Mouse (Mus musculus) embryonic facial prominence, embryonic 14.5 days (tissue): ENCODE data around the gene Gm3278. TPM values are rescaled to one million over a fixed set of nuclear protein-coding genes. Genes with fewer than 3 reads are reported as not detected.
A peak's percentile ranks its signal among the peaks of the same experiment; 100 is the strongest.
"Not testable (repeated sequence)": the region's sequence is repeated elsewhere in the genome, so short reads cannot be mapped to it uniquely, and the experiment has no call there.

Experiments
- ATAC-seq: fragments of 200-750 bp; cut with Nextera tagmentation; 2 replicates; pipeline ENCODE4 v1.8.0; 2017; ENCODE audit warnings: low read depth, moderate number of reproducible peaks, moderate TSS enrichment
- DNase-seq: peaks from one replicate; pipeline ENCODE4 v3.0.0-alpha.2; 2015; ENCODE audit warnings: low spot score
- H3K27ac ChIP-seq: fragments of 300-500 bp; sonication (generic); replicated peaks from 2 replicates; pipeline ENCODE4 v1.5.1; 2014; ENCODE audit warnings: low read depth, mild to moderate bottlenecking, low read length, moderate library complexity
- H3K27me3 ChIP-seq: fragments of 300-500 bp; sonication (generic); replicated peaks from 2 replicates; pipeline ENCODE4 v1.6.1; 2014; ENCODE audit warnings: low read length; ENCODE audit not compliant: control insufficient read depth, insufficient read depth
- H3K36me3 ChIP-seq: fragments of 300-500 bp; sonication (generic); 2 replicates; pipeline ENCODE4 v1.6.1; 2014; ENCODE audit warnings: low read length, mixed read lengths; ENCODE audit not compliant: control insufficient read depth, insufficient read depth
- H3K4me1 ChIP-seq: fragments of 300-500 bp; sonication (generic); 2 replicates; pipeline ENCODE4 v1.6.1; 2014; ENCODE audit warnings: antibody characterized with exemption, low read length; ENCODE audit not compliant: control insufficient read depth, insufficient read depth
- H3K4me2 ChIP-seq: fragments of 300-500 bp; sonication (generic); 2 replicates; pipeline ENCODE4 v1.6.1; 2014; ENCODE audit warnings: low read depth, mild to moderate bottlenecking, low read length, moderate library complexity, mixed read lengths
- H3K4me3 ChIP-seq: fragments of 300-500 bp; sonication (generic); 2 replicates; pipeline ENCODE4 v1.5.1; 2014; ENCODE audit warnings: low read depth, mild to moderate bottlenecking, low read length
- H3K9ac ChIP-seq: fragments of 300-500 bp; sonication (generic); 2 replicates; pipeline ENCODE4 v1.6.1; 2014; ENCODE audit warnings: low read depth, mild to moderate bottlenecking, low read length, moderate library complexity, mixed read lengths
- H3K9me3 ChIP-seq: fragments of 300-500 bp; sonication (generic); 2 replicates; pipeline ENCODE4 v1.6.1; 2016; ENCODE audit warnings: low read length; ENCODE audit not compliant: control insufficient read depth
- WGBS: fragments of 180-500 bp; shearing (Covaris S2); extraction: QIAGEN DNeasy Blood & Tissue Kit; methylation state at CpG from one replicate; pipeline ENCODE4 v1.1.7; 2014; 5-methylcytosine and 5-hydroxymethylcytosine counted together
- polyA plus RNA-seq: library from polyadenylated mRNA; unstranded; fragments of >200 nt; fragmentation: Nextera tagmentation; extraction: Ambion mirVana; gene quantifications from 2 replicates; pipeline ENCODE4 v1.2.1, GENCODE M21; 2014

Gene Gm3278
- not detected in 2 replicates for polyA plus RNA-seq

DNA sequence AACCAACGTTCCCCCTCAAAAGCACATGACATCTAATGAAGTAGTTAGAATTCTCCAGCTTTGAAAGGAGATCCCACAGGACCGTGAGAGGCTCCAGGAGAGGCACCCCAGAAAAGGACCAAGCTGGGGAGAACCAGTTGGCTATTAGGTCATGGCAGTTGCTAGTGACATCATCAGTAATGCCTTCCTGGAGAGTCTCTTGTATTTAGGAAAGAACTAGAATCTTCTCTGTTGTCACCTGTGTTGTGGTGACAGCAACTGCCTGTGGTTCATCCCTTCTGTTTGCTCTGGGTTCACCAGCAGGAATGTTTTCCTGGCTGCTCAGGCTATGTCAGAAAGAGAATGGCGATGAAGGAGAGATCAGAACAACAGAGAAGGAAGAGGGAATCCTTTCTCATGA is at the start of gene Gm3278:
TSS of gene Gm3278 (plus strand) at position 301 of the 400 bp plus-strand sequence.
- 100% methylated on average over 1 of the region's 3 CpGs for WGBS
- not testable (repeated sequence) for H3K36me3 ChIP-seq

DNA sequence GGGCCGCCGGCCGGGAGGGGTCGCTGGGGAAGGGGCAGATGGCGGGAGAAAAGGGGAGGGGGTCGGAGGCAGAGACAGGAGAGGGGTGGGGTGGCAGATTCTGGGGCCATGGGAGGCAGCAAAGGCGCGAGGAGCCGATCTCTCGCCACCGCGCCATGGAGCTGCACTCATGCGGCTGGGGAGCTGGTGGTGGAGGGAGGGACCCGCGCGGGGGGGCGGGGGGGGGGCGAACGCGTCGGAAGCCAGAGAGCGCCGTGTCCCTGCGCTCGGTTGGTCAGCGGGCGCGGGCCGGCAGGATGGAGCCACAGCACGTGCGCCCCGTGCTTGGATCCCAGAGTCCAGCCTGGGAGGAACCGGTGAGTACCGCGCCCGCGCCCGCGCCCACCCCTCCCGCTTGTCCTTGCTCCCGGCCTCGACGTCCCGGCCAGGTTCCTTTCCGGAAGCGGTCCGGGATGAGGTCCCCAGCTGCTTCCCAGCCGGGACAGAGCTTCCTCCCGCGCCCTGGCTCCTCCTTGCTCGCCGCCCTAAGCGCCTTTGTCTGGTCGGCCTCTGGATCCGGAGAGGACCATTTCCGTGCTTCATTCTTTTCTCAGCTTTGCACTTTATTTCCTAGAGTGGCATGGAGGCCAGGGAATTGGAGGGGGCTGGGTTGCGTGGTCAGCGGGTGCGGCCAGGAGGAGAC is 36.8 kb upstream of the Gm3278 start, which contains the start of gene Gm3264:
TSS of gene Gm3264 (plus strand) at position 278 of the 682 bp plus-strand sequence.
- H3K36me3 ChIP-seq, H3K27ac ChIP-seq, H3K9me3 ChIP-seq, H3K27me3 ChIP-seq, H3K4me1 ChIP-seq, ATAC-seq: not testable (repeated sequence)
- 7% methylated on average over 6 of the region's 59 CpGs for WGBS
- peak within 1 kb of the TSS; percentile 49 for H3K9ac ChIP-seq
- peak within 1 kb of the TSS; percentile 34 for H3K4me3 ChIP-seq
- DNase-seq: peak; percentile 2
- H3K4me2 ChIP-seq: peak within 1 kb of the TSS; percentile 50

More for the DNA sequence above, at the start of gene Gm3278:
- H3K4me3 ChIP-seq, H3K4me2 ChIP-seq, H3K27ac ChIP-seq, H3K27me3 ChIP-seq, DNase-seq, H3K9me3 ChIP-seq, H3K9ac ChIP-seq, ATAC-seq, H3K4me1 ChIP-seq: not testable (repeated sequence)

Other genes with a start within 250 kb of the Gm3278 start
- not detected in 2 replicates for gene Gm3239, start 228.2 kb upstream of the Gm3278 start, polyA plus RNA-seq
- not detected in 2 replicates for gene Gm7876, start 183.2 kb upstream of the Gm3278 start, polyA plus RNA-seq
- gene Gm3252, start 165.6 kb upstream of the Gm3278 start, polyA plus RNA-seq: 0.16 and 0.18 TPM in 2 replicates
- not detected in 2 replicates for gene Gm9602, start 116.1 kb upstream of the Gm3278 start, polyA plus RNA-seq
- not detected in 2 replicates for gene Gm3269, start 54.3 kb upstream of the Gm3278 start, polyA plus RNA-seq
- gene Gm3264, start 36.8 kb upstream of the Gm3278 start, polyA plus RNA-seq: 0.28 and 0.81 TPM in 2 replicates
- gene Gm8297, start 91.5 kb downstream of the Gm3278 start, polyA plus RNA-seq: not detected in 2 replicates
- gene Gm3298, start 123.5 kb downstream of the Gm3278 start, polyA plus RNA-seq: not detected in 2 replicates
- not detected in 2 replicates for gene 4930555G01Rik, start 158.2 kb downstream of the Gm3278 start, polyA plus RNA-seq
- 0.38 and 0.57 TPM in 2 replicates for gene Gm8281, start 178.6 kb downstream of the Gm3278 start, polyA plus RNA-seq
- gene Gm8279, start 239.1 kb downstream of the Gm3278 start, polyA plus RNA-seq: not detected in 2 replicates